Mouse (Mus musculus): ENCODE results near the gene 2410131K14Rik. TPM values are rescaled to one million over a fixed set of nuclear protein-coding genes. Genes with fewer than 3 reads are reported as not detected.

Gene 2410131K14Rik
- polyA plus RNA-seq, 1 experiment from 2014 or later = 11.3 TPM

GRCm38 (mm10) chr5:118310389-118310788, 65.4 kb downstream of the 2410131K14Rik start:
- H3K9ac ChIP-seq (ENCODE audit: low read depth, low read length) = no peak overlapping the region
- H3K4me1 ChIP-seq (replicated peaks; ENCODE audit: control insufficient read depth, insufficient read depth, low read length) = no peaks in the 10 kb centered on the region
- no peak for DNase-seq (ENCODE audit: low spot score)
- H3K4me2 ChIP-seq (replicated peaks; ENCODE audit: low read depth, low read length) = no peak overlapping the region
- no peak for ATAC-seq (ENCODE audit: low FRiP score)
- no peaks in the 10 kb centered on the region for H3K36me3 ChIP-seq (ENCODE audit: control insufficient read depth, insufficient read depth, low read length)
- H3K27me3 ChIP-seq (ENCODE audit: control insufficient read depth, insufficient read depth, low read length) = no peaks in the 10 kb centered on the region
- H3K9me3 ChIP-seq (ENCODE audit: control insufficient read depth, low read length) = no peaks in the 10 kb centered on the region
- no peak overlapping the region for H3K27ac ChIP-seq (ENCODE audit: low read depth, low read length)
- 86% methylated on average over 6 of the region's 6 CpGs for WGBS
- no peak overlapping the region for H3K4me3 ChIP-seq (ENCODE audit: low read depth, low read length)

GRCm38 (mm10) chr5:118311251-118311650, 66.2 kb downstream of the 2410131K14Rik start:
- no peak overlapping the region for H3K27ac ChIP-seq (ENCODE audit: low read depth, low read length)
- DNase-seq (ENCODE audit: low spot score) = no peak
- no peak overlapping the region for H3K4me3 ChIP-seq (ENCODE audit: low read depth, low read length)
- no peak for ATAC-seq (ENCODE audit: low FRiP score)
- WGBS = 63% methylated on average over 10 of the region's 10 CpGs
- no peaks in the 10 kb centered on the region for H3K4me1 ChIP-seq (replicated peaks; ENCODE audit: control insufficient read depth, insufficient read depth, low read length)
- no peaks in the 10 kb centered on the region for H3K36me3 ChIP-seq (ENCODE audit: control insufficient read depth, insufficient read depth, low read length)
- no peak overlapping the region for H3K4me2 ChIP-seq (replicated peaks; ENCODE audit: low read depth, low read length)
- H3K9me3 ChIP-seq (ENCODE audit: control insufficient read depth, low read length) = no peaks in the 10 kb centered on the region
- H3K9ac ChIP-seq (ENCODE audit: low read depth, low read length) = no peak overlapping the region
- H3K27me3 ChIP-seq (ENCODE audit: control insufficient read depth, insufficient read depth, low read length) = no peaks in the 10 kb centered on the region

- H3K9ac ChIP-seq (ENCODE audit: low read depth, low read length) = no peak overlapping the region
- no peaks in the 10 kb centered on the region for H3K27me3 ChIP-seq (ENCODE audit: control insufficient read depth, insufficient read depth, low read length)
- no peak overlapping the region for H3K27ac ChIP-seq (ENCODE audit: low read depth, low read length)
- no peaks in the 10 kb centered on the region for H3K9me3 ChIP-seq (ENCODE audit: control insufficient read depth, low read length)
- H3K4me2 ChIP-seq (replicated peaks; ENCODE audit: low read depth, low read length) = no peak overlapping the region
- H3K36me3 ChIP-seq (ENCODE audit: control insufficient read depth, insufficient read depth, low read length) = no peaks in the 10 kb centered on the region
- no peak overlapping the region for H3K4me3 ChIP-seq (ENCODE audit: low read depth, low read length)
- 88% methylated on average over 6 of the region's 6 CpGs for WGBS
- ATAC-seq (ENCODE audit: low FRiP score) = no peak
- no peak for DNase-seq (ENCODE audit: low spot score)
- H3K4me1 ChIP-seq (replicated peaks; ENCODE audit: control insufficient read depth, insufficient read depth, low read length) = no peaks in the 10 kb centered on the region
Measured at GRCm38 (mm10) chr5:118313766-118314165, 68.7 kb downstream of the 2410131K14Rik start.

Other genes starting within 250 kb of the 2410131K14Rik start
- 0.63 and 1.4 TPM in 2 replicates for gene Tesc, start 217.5 kb upstream of the 2410131K14Rik start, polyA plus RNA-seq (2014; fragmentation: Nextera tagmentation; extraction: Ambion mirVana)
- gene Fbxw8, start 89.8 kb upstream of the 2410131K14Rik start, polyA plus RNA-seq (2014; fragmentation: Nextera tagmentation; extraction: Ambion mirVana) = 20.5 and 21.4 TPM in 2 replicates
- 0.68 and 0.90 TPM in 2 replicates for gene Hrk, start 80.6 kb upstream of the 2410131K14Rik start, polyA plus RNA-seq (2014; fragmentation: Nextera tagmentation; extraction: Ambion mirVana)
- gene Rnft2, start 111 bp upstream of the 2410131K14Rik start, polyA plus RNA-seq (2014; fragmentation: Nextera tagmentation; extraction: Ambion mirVana) = 6.5 and 8.2 TPM in 2 replicates